Mouse (Mus musculus) megakaryocyte, embryonic 14.5 days (primary cell): ENCODE measurements around the gene Tspan12. TPM values are rescaled to one million over a fixed set of nuclear protein-coding genes. Genes with fewer than 3 reads are reported as not detected.
A peak's percentile ranks its signal among the peaks of the same experiment; 100 is the strongest.
"Not testable (repeated sequence)": the region's sequence is repeated elsewhere in the genome, so short reads cannot be mapped to it uniquely, and the experiment has no call there.

Source experiments
- H3K27me3 ChIP-seq: replicated peaks from 2 replicates; pipeline ENCODE3; 2012; ENCODE audit warnings: inconsistent platforms
- H3K36me3 ChIP-seq: replicated peaks from 2 replicates; pipeline ENCODE3; 2012; ENCODE audit warnings: low read length, inconsistent platforms, mixed read lengths
- H3K4me1 ChIP-seq: 2 replicates; pipeline ENCODE4 v1.6.1; 2012; ENCODE audit warnings: inconsistent platforms
- H3K4me3 ChIP-seq: replicated peaks from 2 replicates; pipeline ENCODE3; 2012; ENCODE audit warnings: moderate library complexity, mild to moderate bottlenecking, inconsistent platforms
- H3K9me3 ChIP-seq: 2 replicates; pipeline ENCODE4 v1.6.1; 2012; ENCODE audit warnings: inconsistent platforms
- FLI1 ChIP-seq: IDR thresholded peaks from 2 replicates; pipeline ENCODE4 v1.6.1; 2012; ENCODE audit warnings: low read length, inconsistent platforms, mixed read lengths
- GATA1 ChIP-seq: IDR thresholded peaks from 3 replicates; pipeline ENCODE4 v1.6.1; 2012; ENCODE audit warnings: mixed read lengths, low read length, inconsistent platforms, borderline replicate concordance
- polyA plus RNA-seq: library from polyadenylated mRNA; stranded (reverse); fragments of >175 nt; gene quantifications from 2 replicates; pipeline ENCODE4 v1.2.3, GENCODE M21; 2012; ENCODE audit warnings: low replicate concordance; ENCODE audit not compliant: insufficient read depth

Gene Tspan12
- not detected in 2 replicates for polyA plus RNA-seq

GRCm38 (mm10) chr6:21852344-21852785, at the start of gene Tspan12:
Gene Tspan12 (minus strand): TSS chr6:21852515.
- Histone ChIP-seq H3K4me1 (peaks cover 13% of the 10 kb centered on the region), H3K9me3 (peaks cover 3% of the 10 kb centered on the region; the same call in 1 of the 2 replicates), H3K27me3 (peaks cover 40% of the 10 kb centered on the region), H3K36me3 (no peaks in the 10 kb centered on the region), H3K4me3 (peak within 1 kb of the TSS; percentile 93)
- no peak for TF ChIP-seq GATA1

GRCm38 (mm10) chr6:21894451-21894850, 42.1 kb upstream of the Tspan12 start:
- no peaks in the 10 kb centered on the region for H3K27me3 ChIP-seq
- no peaks in the 10 kb centered on the region for H3K9me3 ChIP-seq
- TF ChIP-seq GATA1: no peak
- no peak for TF ChIP-seq FLI1
- no peaks in the 10 kb centered on the region for H3K36me3 ChIP-seq
- no peaks in the 10 kb centered on the region for H3K4me1 ChIP-seq
- H3K4me3 ChIP-seq: no peak overlapping the region

GRCm38 (mm10) chr6:21889101-21889500, 36.8 kb upstream of the Tspan12 start:
- no peaks in the 10 kb centered on the region for H3K27me3 ChIP-seq
- TF ChIP-seq FLI1: no peak
- TF ChIP-seq GATA1: no peak
- no peaks in the 10 kb centered on the region for H3K9me3 ChIP-seq
- no peak overlapping the region for H3K4me3 ChIP-seq
- no peaks in the 10 kb centered on the region for H3K4me1 ChIP-seq
- no peaks in the 10 kb centered on the region for H3K36me3 ChIP-seq

GRCm38 (mm10) chr6:21887971-21888370, 35.7 kb upstream of the Tspan12 start:
- H3K4me1 ChIP-seq, H3K27me3 ChIP-seq, H3K4me3 ChIP-seq, H3K36me3 ChIP-seq, H3K9me3 ChIP-seq: not testable (repeated sequence)

- Histone ChIP-seq H3K36me3 (no peaks in the 10 kb centered on the region), H3K27me3 (no peaks in the 10 kb centered on the region), H3K4me1 (no peaks in the 10 kb centered on the region), H3K4me3 (no peak overlapping the region), H3K9me3 (no peaks in the 10 kb centered on the region)
- TF ChIP-seq GATA1 (no peak), FLI1 (no peak)
These were observed 27.2 kb upstream of the Tspan12 start for GRCm38 (mm10) chr6:21879496-21879895.

- H3K4me1 ChIP-seq: no peaks in the 10 kb centered on the region
- no peaks in the 10 kb centered on the region for H3K27me3 ChIP-seq
- no peaks in the 10 kb centered on the region for H3K9me3 ChIP-seq
- no peak overlapping the region for H3K4me3 ChIP-seq
- no peaks in the 10 kb centered on the region for H3K36me3 ChIP-seq
- TF ChIP-seq FLI1: no peak
- no peak for TF ChIP-seq GATA1
These were observed 15.0 kb upstream of the Tspan12 start for GRCm38 (mm10) chr6:21867310-21867709.

GRCm38 (mm10) chr6:21864179-21864578, 11.9 kb upstream of the Tspan12 start:
- Histone ChIP-seq H3K36me3 (no peaks in the 10 kb centered on the region), H3K4me1 (no peaks in the 10 kb centered on the region), H3K9me3 (no peaks in the 10 kb centered on the region), H3K4me3 (no peak overlapping the region), H3K27me3 (no peaks in the 10 kb centered on the region)
- TF ChIP-seq GATA1 (no peak), FLI1 (no peak)

GRCm38 (mm10) chr6:21863561-21863960, 11.2 kb upstream of the Tspan12 start:
- H3K4me1 ChIP-seq: no peaks in the 10 kb centered on the region
- H3K4me3 ChIP-seq: no peak overlapping the region
- H3K9me3 ChIP-seq: no peaks in the 10 kb centered on the region
- peaks cover 3% of the 10 kb centered on the region for H3K27me3 ChIP-seq
- H3K36me3 ChIP-seq: no peaks in the 10 kb centered on the region
- TF ChIP-seq GATA1: no peak
- no peak for TF ChIP-seq FLI1

GRCm38 (mm10) chr6:21861316-21861715, 9.0 kb upstream of the Tspan12 start:
- Histone ChIP-seq H3K36me3 (no peaks in the 10 kb centered on the region), H3K4me1 (no peaks in the 10 kb centered on the region), H3K27me3 (peaks cover 7% of the 10 kb centered on the region), H3K4me3 (no peak overlapping the region), H3K9me3 (no peaks in the 10 kb centered on the region)
- TF ChIP-seq GATA1 (no peak), FLI1 (no peak)

GRCm38 (mm10) chr6:21857843-21858242, 5.5 kb upstream of the Tspan12 start:
- no peaks in the 10 kb centered on the region for H3K4me1 ChIP-seq
- no peak overlapping the region for H3K4me3 ChIP-seq
- H3K36me3 ChIP-seq: no peaks in the 10 kb centered on the region
- TF ChIP-seq FLI1: no peak
- no peak for TF ChIP-seq GATA1
- peaks cover 23% of the 10 kb centered on the region for H3K27me3 ChIP-seq
- 0 out of 2 replicates have a peak, but pooled peaks cover 3% of the 10 kb centered on the region for H3K9me3 ChIP-seq

GRCm38 (mm10) chr6:21855921-21856320, 3.6 kb upstream of the Tspan12 start:
- TF ChIP-seq FLI1 (no peak), GATA1 (no peak)
- H3K36me3 ChIP-seq: no peaks in the 10 kb centered on the region
- H3K9me3 ChIP-seq: peaks cover 3% of the 10 kb centered on the region; the same call in 1 of the 2 replicates
- no peak overlapping the region for H3K4me3 ChIP-seq
- H3K27me3 ChIP-seq: peaks cover 39% of the 10 kb centered on the region
- H3K4me1 ChIP-seq: peaks cover 13% of the 10 kb centered on the region
